Mouse (Mus musculus): Measurements from ENCODE around the gene Aldh1l1. TPM values are rescaled to one million over a fixed set of nuclear protein-coding genes. Genes with fewer than 3 reads are reported as not detected.

Gene Aldh1l1
- polyA plus RNA-seq, 1 experiment from 2014 or later = 2.1 TPM

Other genes starting within 250 kb of the Aldh1l1 start
- gene Vmn1r54, start 240.1 kb upstream of the Aldh1l1 start, polyA plus RNA-seq (2016; fragmentation: Nextera tagmentation; extraction: Ambion mirVana) = not detected in 2 replicates
- not detected in 2 replicates for gene BC048671, start 185.2 kb upstream of the Aldh1l1 start, polyA plus RNA-seq (2016; fragmentation: Nextera tagmentation; extraction: Ambion mirVana)
- gene Chst13, start 161.2 kb upstream of the Aldh1l1 start, polyA plus RNA-seq (2016; fragmentation: Nextera tagmentation; extraction: Ambion mirVana) = 0.22 TPM in 1 of 2 replicates, not detected in the other
- not detected in 2 replicates for gene Uroc1, start 153.1 kb upstream of the Aldh1l1 start, polyA plus RNA-seq (2016; fragmentation: Nextera tagmentation; extraction: Ambion mirVana)
- 11.5 and 12.6 TPM in 2 replicates for gene Zxdc, start 116.9 kb upstream of the Aldh1l1 start, polyA plus RNA-seq (2016; fragmentation: Nextera tagmentation; extraction: Ambion mirVana)
- gene Cfap100, start 57.6 kb upstream of the Aldh1l1 start, polyA plus RNA-seq (2016; fragmentation: Nextera tagmentation; extraction: Ambion mirVana) = 0.65 and 0.76 TPM in 2 replicates
- 4.5 TPM in 2 replicates for gene Klf15, start 23.9 kb upstream of the Aldh1l1 start, polyA plus RNA-seq (2016; fragmentation: Nextera tagmentation; extraction: Ambion mirVana)
- gene Slc41a3, start 118.3 kb downstream of the Aldh1l1 start, polyA plus RNA-seq (2016; fragmentation: Nextera tagmentation; extraction: Ambion mirVana) = 2.4 and 2.8 TPM in 2 replicates

Data from embryonic facial prominence, embryonic 12.5 days (tissue).